Mouse (Mus musculus): ENCODE data around the gene Cnn3. TPM values are rescaled to one million over a fixed set of nuclear protein-coding genes. Genes with fewer than 3 reads are reported as not detected.

Cnn3 gene
- total RNA-seq (2023) = 100 to 1,000 TPM; 149 to 158 TPM

GRCm38 (mm10) chr3:121425861-121426620, at the start of gene Cnn3:
Gene Cnn3, plus strand, starts transcription at chr3:121426497.

Other genes starting within 250 kb of the Cnn3 start
- not detected for gene Tmem56, start 143.4 kb upstream of the Cnn3 start, total RNA-seq (2023)
- gene Alg14, start 134.7 kb upstream of the Cnn3 start, total RNA-seq (2023) = 10 to 100 TPM; 15.1 to 16.3 TPM
- not detected for gene Slc44a3, start 105.9 kb downstream of the Cnn3 start, total RNA-seq (2023)
- gene 4930432M17Rik, start 244.3 kb downstream of the Cnn3 start, total RNA-seq (2023) = not detected